18 mouse cellular contexts compared by ENCODE assay signal in the genomic region with DNA sequence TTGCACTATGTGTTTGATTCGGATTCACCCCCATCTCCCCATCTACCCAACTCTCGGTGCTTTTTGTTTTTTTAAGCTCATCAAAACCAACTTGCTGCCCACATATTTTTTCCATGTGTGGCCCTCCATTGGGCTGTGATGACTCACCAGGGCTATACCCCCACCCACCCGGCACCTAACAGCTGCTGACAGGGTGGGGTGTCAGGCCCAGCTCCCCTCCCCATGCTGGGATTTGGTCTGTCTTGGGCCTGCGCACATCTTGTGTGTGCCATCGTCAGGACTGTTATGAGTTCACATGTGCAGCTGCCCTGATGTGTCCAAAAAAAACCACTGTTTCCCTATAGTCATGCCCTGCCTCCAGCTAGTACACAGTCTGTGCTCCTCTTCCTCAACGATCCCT. TPM values are rescaled to one million over a fixed set of nuclear protein-coding genes. Genes with fewer than 3 reads are reported as not detected.
DNase-seq lines count a peak whose midpoint lies in the region; ATAC-seq lines count a peak whose summit lies in the region.
"Had no signal": no experiment of that assay in that cellular context is flagged by ENCODE, and none has a peak within 500 bp of the region (broad histone marks: within the 10 kb centered on the region; RNA-seq: fewer than 3 reads in every experiment).

No protein-coding gene starts in this region.

- H3K27ac ChIP-seq in hindbrain, embryonic 16.5 days (ENCODE audit: low read depth, low read length), result no peak overlapping the region
- H3K27ac ChIP-seq in hindbrain, embryonic 14.5 days, result no peak overlapping the region
- no peak overlapping the region for H3K27ac ChIP-seq in embryonic facial prominence, embryonic 15.5 days (replicated peaks)
- H3K27ac ChIP-seq: forebrain, embryonic 12.5 days; hindbrain, embryonic 12.5 days; kidney, postnatal 0 days; layer of hippocampus, adult 2 months; liver, embryonic 15.5 days had no signal

- 76% methylated on average over 6 of the region's 6 CpGs for WGBS in hindbrain, embryonic 16.5 days
- 79% methylated on average over 6 of the region's 6 CpGs for WGBS in hindbrain, embryonic 14.5 days
- 39% methylated on average over 6 of the region's 6 CpGs for WGBS in embryonic facial prominence, embryonic 15.5 days

- peaks cover 4% of the 10 kb centered on the region for H3K36me3 ChIP-seq in hindbrain, embryonic 16.5 days (ENCODE audit: control insufficient read depth, insufficient read depth, low read length)
- H3K36me3 ChIP-seq in hindbrain, embryonic 14.5 days (replicated peaks; ENCODE audit: control insufficient read depth, insufficient read depth), result peaks cover 15% of the 10 kb centered on the region
- peaks cover 13% of the 10 kb centered on the region; the same call in 1 of the 2 replicates for H3K36me3 ChIP-seq in embryonic facial prominence, embryonic 15.5 days

- H3K9ac ChIP-seq in hindbrain, embryonic 16.5 days (ENCODE audit: low read depth, low read length), result no peak overlapping the region
- H3K9ac ChIP-seq in hindbrain, embryonic 14.5 days, result no peak overlapping the region
- H3K9ac ChIP-seq in embryonic facial prominence, embryonic 15.5 days, result no peak overlapping the region
- H3K9ac ChIP-seq: forebrain, embryonic 12.5 days; hindbrain, embryonic 12.5 days; liver, embryonic 15.5 days had no signal

- H3K4me2 ChIP-seq in hindbrain, embryonic 16.5 days (ENCODE audit: low read length), result no peak overlapping the region
- H3K4me2 ChIP-seq in hindbrain, embryonic 14.5 days (replicated peaks), result no peak overlapping the region
- H3K4me2 ChIP-seq in embryonic facial prominence, embryonic 15.5 days (replicated peaks), result no peak overlapping the region
- H3K4me2 ChIP-seq: forebrain, embryonic 12.5 days; hindbrain, embryonic 12.5 days; liver, embryonic 15.5 days had no signal

- no peaks in the 10 kb centered on the region for H3K9me3 ChIP-seq in hindbrain, embryonic 16.5 days (ENCODE audit: control insufficient read depth, low read length)
- H3K9me3 ChIP-seq in hindbrain, embryonic 14.5 days (ENCODE audit: control insufficient read depth, low read length), result no peaks in the 10 kb centered on the region
- H3K9me3 ChIP-seq in embryonic facial prominence, embryonic 15.5 days (replicated peaks), result no peaks in the 10 kb centered on the region
- H3K9me3 ChIP-seq: forebrain, embryonic 12.5 days; hindbrain, embryonic 12.5 days; liver, embryonic 15.5 days had no signal

- H3K4me1 ChIP-seq in hindbrain, embryonic 16.5 days (ENCODE audit: control insufficient read depth, insufficient read depth, low read depth, low read length), result no peaks in the 10 kb centered on the region
- peaks cover 3% of the 10 kb centered on the region; the same call in 1 of the 2 replicates for H3K4me1 ChIP-seq in hindbrain, embryonic 14.5 days (replicated peaks; ENCODE audit: control insufficient read depth, insufficient read depth, low read length)
- peaks cover 8% of the 10 kb centered on the region; the same call in 1 of the 2 replicates for H3K4me1 ChIP-seq in embryonic facial prominence, embryonic 15.5 days

- no peak overlapping the region for H3K4me3 ChIP-seq in hindbrain, embryonic 16.5 days (ENCODE audit: low read length)
- no peak overlapping the region for H3K4me3 ChIP-seq in hindbrain, embryonic 14.5 days (replicated peaks; ENCODE audit: low read length)
- H3K4me3 ChIP-seq in embryonic facial prominence, embryonic 15.5 days (replicated peaks), result no peak overlapping the region
- H3K4me3 ChIP-seq: forebrain, embryonic 12.5 days; hindbrain, embryonic 12.5 days; layer of hippocampus, adult 2 months; liver, embryonic 15.5 days had no signal

- DNase-seq in hindbrain, embryonic 14.5 days (ENCODE audit: low spot score), result no peak
- peak; percentile 29 for DNase-seq in 3T3-L1 (ENCODE audit: low read depth, low spot score)
- peak; percentile 70 for DNase-seq in CD4-positive helper T cell, adult 2 months (ENCODE audit: low read depth, low spot score)
- no peak for DNase-seq in cerebellum, postnatal 14 days
- DNase-seq in cerebellum, postnatal 10 days, result no peak
- DNase-seq: adrenal gland, postnatal 25 days; cerebellum, adult 2 months; thymus, adult 2 months had no signal

- H3K27me3 ChIP-seq in hindbrain, embryonic 16.5 days (replicated peaks; ENCODE audit: control insufficient read depth, insufficient read depth, low read length), result no peaks in the 10 kb centered on the region
- no peaks in the 10 kb centered on the region for H3K27me3 ChIP-seq in hindbrain, embryonic 14.5 days (ENCODE audit: control insufficient read depth, insufficient read depth, low read length)
- H3K27me3 ChIP-seq in embryonic facial prominence, embryonic 15.5 days, result no peaks in the 10 kb centered on the region
- H3K27me3 ChIP-seq: forebrain, embryonic 12.5 days; hindbrain, embryonic 12.5 days; liver, embryonic 15.5 days; Patski had no signal

- 0 out of 2 replicates have a peak, but pooled peaks have one; percentile 40 for ATAC-seq in hindbrain, embryonic 16.5 days
- ATAC-seq in hindbrain, embryonic 14.5 days (ENCODE audit: low FRiP score), result no peak
- peak; percentile 69 for ATAC-seq in embryonic facial prominence, embryonic 15.5 days (ENCODE audit: insufficient number of reproducible peaks, low FRiP score, low TSS enrichment, low read depth)
- ATAC-seq: intestine, postnatal 0 days; lung, postnatal 0 days; Patski had no signal

RNA-seq across cellular contexts. Expression of a gene that starts 33.4 kb away (rescaled TPM):
- polyA plus RNA-seq in hindbrain, embryonic 16.5 days (2015; fragmentation: Nextera tagmentation; extraction: Ambion mirVana), result 29.3 and 32.1 TPM in 2 replicates
- polyA plus RNA-seq in hindbrain, embryonic 14.5 days (2014; fragmentation: Nextera tagmentation; extraction: Ambion mirVana), result 40.7 and 45.2 TPM in 2 replicates
- polyA plus RNA-seq in embryonic facial prominence, embryonic 15.5 days (2015; fragmentation: Nextera tagmentation; extraction: Ambion mirVana), result 30.8 and 31.3 TPM in 2 replicates

Comparison
In these comparisons a context has a peak if more than half of its experiments do, and no peak if none do; other contexts are left out.
1. DNase-seq: peak in 3T3-L1 (single experiment) and CD4-positive helper T cell, adult 2 months (single experiment); none in hindbrain, embryonic 14.5 days (single experiment), cerebellum, postnatal 14 days (0 of 2) and cerebellum, postnatal 10 days (0 of 2).